Mouse (Mus musculus): ENCODE measurements around the gene Gm3336.

The Gm3336 gene

GRCm38 (mm10) chr8:70747211-70747890 lies 29.0 kb downstream of the Gm3336 start:
- DNase-seq (ENCODE audit: low read depth, low spot score) = no peak

GRCm38 (mm10) chr8:70748246-70749096 lies 30.1 kb downstream of the Gm3336 start:
- no peak for DNase-seq (ENCODE audit: low read depth, low spot score)

GRCm38 (mm10) chr8:70749097-70749674 lies 30.8 kb downstream of the Gm3336 start:
- DNase-seq (ENCODE audit: low read depth, low spot score) = no peak

GRCm38 (mm10) chr8:70750128-70750680 lies 31.9 kb downstream of the Gm3336 start:
- DNase-seq (ENCODE audit: low read depth, low spot score) = no peak

- DNase-seq (ENCODE audit: low read depth, low spot score) = no peak
Observed at GRCm38 (mm10) chr8:70752000-70752764, 33.8 kb downstream of the Gm3336 start.

- DNase-seq (ENCODE audit: low read depth, low spot score) = no peak
Observed at GRCm38 (mm10) chr8:70753151-70753550, 34.8 kb downstream of the Gm3336 start.

GRCm38 (mm10) chr8:70754043-70754870 lies 35.9 kb downstream of the Gm3336 start, which contains the start of gene Rab3a:
Gene Rab3a, plus strand, starts transcription at chr8:70754679.
- DNase-seq (ENCODE audit: low read depth, low spot score) = peak; percentile 94

- DNase-seq (ENCODE audit: low read depth, low spot score) = no peak
Observed at GRCm38 (mm10) chr8:70754871-70755660, 36.7 kb downstream of the Gm3336 start.

- no peak for DNase-seq (ENCODE audit: low read depth, low spot score)
Observed at GRCm38 (mm10) chr8:70755661-70756475, 37.5 kb downstream of the Gm3336 start.

- no peak for DNase-seq (ENCODE audit: low read depth, low spot score)
Observed at GRCm38 (mm10) chr8:70756476-70757040, 38.2 kb downstream of the Gm3336 start.

GRCm38 (mm10) chr8:70757523-70758307 lies 39.4 kb downstream of the Gm3336 start:
- DNase-seq (ENCODE audit: low read depth, low spot score) = no peak

- DNase-seq (ENCODE audit: low read depth, low spot score) = no peak
Observed at GRCm38 (mm10) chr8:70758308-70758615, 39.9 kb downstream of the Gm3336 start.

GRCm38 (mm10) chr8:70758616-70759561 lies 40.5 kb downstream of the Gm3336 start:
- no peak for DNase-seq (ENCODE audit: low read depth, low spot score)

- no peak for DNase-seq (ENCODE audit: low read depth, low spot score)
Observed at GRCm38 (mm10) chr8:70760350-70760749, 42.0 kb downstream of the Gm3336 start.

GRCm38 (mm10) chr8:70760775-70761406 lies 42.5 kb downstream of the Gm3336 start, which contains the start of gene Mpv17l2:
Gene Mpv17l2, minus strand, starts transcription at chr8:70760946.
- DNase-seq (ENCODE audit: low read depth, low spot score) = peak; percentile 96

- DNase-seq (ENCODE audit: low read depth, low spot score) = no peak
Observed at GRCm38 (mm10) chr8:70762118-70762517, 43.8 kb downstream of the Gm3336 start.

Measured in retina, adult 2 months (tissue).